Mouse (Mus musculus): Measurements from ENCODE around the gene Itgb4.

Gene Itgb4

DNA sequence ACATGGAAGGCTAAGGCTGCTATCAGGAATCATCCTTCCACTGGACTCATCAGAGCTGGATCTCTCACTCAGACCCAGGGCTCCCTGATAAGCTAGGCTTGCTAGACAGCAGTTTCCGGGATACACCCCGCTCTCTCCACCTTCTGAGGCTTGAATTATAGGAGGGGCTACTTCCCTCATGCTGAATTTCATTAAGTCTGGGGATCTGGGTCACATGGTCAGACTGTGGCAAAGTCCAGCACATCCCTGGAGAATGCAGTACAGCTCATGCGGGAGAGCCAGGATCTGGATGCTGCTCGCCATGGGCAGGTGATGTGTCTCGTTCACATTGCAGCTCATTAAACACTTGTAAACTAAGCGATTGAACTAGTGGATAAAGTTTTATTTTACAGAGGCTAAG, 3.5 kb upstream of the Itgb4 start:
- DNase-seq = no peak

DNA sequence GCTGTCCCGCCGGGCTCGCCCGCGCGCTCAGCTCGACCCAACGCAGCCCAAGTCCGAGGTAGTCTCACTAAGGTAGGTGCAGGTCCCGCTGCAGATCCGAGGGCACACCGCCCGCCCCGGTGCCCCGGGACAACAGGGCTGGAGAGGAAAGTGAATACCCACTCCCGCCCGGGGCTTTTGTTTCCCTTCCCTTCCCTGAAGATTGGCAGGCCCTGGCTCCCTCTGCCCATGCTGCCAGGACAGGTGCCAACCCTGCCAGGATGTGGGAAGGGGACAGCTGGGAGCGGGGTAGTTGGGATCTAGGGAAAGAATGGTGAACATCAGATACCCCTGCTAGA, 543 bp downstream of the Itgb4 start:
- no peak for DNase-seq

DNA sequence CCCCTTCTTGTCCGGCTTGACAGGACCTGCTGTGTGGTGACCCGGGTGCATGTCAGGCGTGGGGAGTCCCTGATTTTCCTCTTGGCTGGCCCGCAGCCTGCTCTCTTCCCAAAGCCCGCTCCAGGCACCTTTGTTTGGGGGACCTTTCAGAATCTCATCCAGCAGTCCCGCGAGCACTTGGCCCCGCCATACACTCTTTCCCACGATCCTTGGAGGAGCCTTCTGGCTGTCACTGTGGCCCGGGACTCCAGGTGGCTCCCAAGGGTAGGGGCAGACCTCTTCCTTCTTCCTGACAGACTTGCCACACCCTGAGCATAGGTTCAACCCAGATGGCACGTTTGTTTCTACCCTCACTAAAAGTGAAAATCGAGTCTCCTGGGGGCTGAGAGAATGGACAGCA, 1.0 kb downstream of the Itgb4 start:
- DNase-seq = no peak

DNA sequence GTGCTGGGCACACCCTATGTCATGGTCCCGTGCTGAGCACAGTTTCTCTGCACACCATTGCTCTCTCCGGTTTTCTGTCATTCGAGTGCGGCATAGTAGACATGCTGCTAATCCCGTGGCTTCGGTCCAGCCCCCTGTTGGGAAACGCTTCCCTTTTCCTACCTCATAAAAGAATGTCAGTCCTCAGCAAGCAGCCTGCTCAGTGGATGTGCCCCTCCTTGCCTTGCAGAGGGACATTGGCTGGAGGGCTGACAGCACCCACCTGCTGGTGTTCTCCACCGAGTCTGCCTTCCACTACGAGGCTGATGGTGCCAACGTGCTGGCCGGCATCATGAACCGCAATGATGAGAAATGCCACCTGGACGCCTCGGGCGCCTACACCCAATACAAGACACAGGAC, 8.0 kb downstream of the Itgb4 start:
- no peak for DNase-seq

DNA sequence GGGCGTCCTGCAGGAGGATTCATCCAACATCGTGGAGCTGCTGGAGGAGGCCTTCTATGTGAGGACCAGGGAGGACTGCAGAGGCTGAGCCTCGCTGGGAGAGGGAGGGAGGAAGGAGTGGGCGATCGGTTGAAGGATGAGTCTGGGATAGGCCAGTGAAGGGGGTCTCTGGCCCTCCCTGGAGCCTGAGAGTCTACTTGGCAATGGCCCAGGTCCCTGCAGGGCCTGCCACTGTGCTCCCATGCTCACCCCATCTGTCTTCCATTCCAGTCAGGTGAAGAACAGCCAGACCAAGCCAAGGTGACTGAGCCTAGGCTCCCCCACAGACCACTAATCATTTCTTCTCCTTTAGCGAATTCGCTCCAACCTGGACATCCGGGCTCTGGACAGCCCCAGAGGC, 8.8 kb downstream of the Itgb4 start:
- DNase-seq = no peak

DNA sequence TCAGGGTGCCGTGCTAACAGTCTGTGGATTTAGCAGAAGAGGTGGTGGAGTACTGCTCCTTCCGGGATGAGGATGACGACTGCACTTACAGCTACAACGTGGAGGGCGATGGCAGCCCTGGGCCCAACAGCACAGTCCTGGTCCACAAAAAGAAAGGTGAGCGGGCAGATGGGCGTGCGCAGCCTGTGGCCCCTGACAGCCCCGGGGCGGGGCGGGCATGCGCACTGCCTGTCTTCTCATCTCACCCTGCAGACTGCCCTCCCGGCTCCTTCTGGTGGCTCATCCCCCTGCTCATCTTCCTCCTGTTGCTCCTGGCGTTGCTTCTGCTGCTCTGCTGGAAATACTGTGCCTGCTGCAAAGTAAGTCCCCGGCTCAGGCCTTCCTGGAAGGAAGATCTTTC, 15.2 kb downstream of the Itgb4 start:
- DNase-seq = no peak

DNA sequence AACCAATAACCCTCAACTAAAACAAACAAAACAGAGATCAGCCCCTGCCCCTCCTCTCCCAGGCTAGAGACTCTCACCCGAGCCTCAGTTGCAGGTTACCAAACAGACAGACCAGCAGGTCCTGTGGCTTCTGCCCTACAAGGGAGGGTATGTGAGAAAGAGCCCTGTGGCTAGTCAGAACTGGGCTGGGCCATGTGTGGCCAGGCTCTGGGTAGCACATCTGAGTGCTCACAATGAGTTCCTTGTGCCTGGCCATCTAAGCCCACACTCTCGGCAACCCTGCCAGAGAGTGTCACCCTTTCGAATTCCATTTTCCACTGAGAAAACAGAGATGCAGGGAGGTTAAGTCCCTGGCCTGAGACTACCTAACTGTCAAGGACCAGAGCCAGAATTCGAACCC, 17.6 kb downstream of the Itgb4 start:
- DNase-seq = no peak

DNA sequence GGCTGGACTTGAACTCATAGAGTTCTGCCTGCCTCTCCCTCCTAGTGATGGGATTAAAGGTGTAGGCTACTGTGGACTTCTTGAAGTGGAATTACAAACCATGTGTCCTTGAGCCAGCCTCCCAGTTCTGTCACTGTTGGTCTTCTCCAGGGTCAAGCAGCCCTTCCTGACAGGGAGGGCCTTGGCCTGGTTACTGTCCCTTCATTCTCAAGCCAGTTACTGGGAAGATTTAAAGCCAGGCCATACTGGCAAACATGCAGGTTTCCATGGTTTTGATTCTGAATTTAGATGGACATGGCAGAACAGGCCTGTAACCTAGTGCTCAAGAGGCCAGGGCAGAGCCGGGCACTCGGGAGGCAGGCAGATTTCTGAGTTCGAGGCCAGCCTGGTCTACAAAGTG, 20.7 kb downstream of the Itgb4 start:
- no peak for DNase-seq

DNA sequence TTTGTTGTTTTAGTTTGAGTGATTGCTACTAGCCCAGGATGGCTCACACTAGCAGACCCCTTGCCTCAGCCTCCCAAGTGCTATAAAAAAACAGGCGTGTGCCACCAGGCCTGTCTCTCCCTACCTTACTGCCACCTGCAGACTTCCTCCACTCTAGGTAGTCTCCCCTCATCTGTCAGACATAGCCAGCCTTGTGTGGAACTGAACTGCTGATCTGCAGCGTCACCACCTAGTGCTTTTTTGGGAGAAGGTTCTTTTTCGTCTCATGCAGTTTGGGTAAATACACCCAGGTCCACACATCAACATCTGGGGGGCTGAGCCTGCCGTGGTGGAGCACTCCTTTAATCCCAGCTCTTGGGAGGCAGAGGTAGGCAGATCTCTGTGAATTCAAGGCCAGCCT, 22.5 kb downstream of the Itgb4 start:
- no peak for DNase-seq

DNA sequence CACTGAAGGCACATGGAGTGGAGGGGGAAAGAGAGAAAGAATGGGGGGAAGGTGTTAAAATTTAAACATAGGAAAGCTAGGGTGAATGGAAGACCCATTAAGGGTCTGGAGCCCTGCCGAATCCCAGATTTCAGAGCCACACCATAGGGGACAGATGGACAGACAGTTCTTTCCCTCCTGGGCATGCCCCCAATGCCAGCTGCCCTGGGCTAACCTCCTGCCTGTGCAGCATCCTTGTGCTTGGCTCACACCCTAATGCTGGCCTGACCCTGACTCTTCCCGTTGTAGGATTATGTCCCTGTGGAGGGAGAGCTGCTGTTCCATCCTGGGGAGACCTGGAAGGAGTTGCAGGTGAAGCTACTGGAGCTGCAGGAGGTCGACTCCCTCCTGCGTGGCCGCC, 23.2 kb downstream of the Itgb4 start:
- no peak for DNase-seq

DNA sequence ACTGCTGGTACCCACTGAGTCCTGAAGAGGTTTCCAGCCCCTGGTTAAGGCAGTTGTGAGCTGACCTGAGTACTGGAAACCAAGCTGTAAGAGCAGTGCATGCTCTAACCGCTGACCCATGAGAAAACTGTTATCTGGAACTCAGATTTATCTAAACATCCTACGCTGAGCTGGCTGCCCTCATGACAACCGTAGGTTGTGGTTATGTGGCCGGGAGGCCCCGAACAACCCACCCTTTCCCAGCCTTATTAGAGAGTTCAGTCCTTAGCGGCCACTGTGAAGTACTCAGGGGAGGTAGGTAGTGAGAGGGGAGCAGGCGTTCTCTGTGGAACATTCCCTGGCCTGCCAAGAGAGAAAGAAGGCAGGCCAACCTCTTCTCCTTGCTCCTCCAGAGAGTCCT, 24.5 kb downstream of the Itgb4 start:
- DNase-seq = no peak

DNA sequence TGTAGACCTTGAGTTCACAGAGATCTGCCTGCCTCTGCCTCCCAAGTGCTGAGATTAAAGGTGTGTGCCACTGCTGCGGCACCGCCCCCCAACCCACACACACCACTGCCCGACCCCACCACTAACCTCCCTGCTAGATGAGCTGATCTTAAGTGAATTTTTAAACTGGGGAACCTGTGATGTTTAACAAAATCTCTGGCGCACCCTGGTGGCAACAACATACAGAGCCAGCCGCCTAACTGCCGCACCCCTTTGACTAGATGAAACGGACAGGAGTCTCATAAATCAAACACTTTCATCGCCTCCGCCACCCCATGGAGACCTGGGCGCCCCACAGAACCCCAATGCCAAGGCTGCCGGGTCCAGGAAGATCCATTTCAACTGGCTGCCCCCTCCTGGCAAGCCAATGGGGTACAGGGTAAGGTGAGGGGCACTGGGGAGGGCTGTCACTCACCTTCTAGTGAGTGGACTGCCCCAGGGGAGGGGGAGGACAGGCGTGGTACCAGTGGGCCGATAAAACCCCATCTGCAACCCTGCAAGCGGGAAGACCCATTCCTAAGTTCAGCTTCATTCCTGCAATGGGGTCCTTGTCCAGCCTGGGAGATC, 25.1 kb downstream of the Itgb4 start:
- DNase-seq = peak; percentile 86

DNA sequence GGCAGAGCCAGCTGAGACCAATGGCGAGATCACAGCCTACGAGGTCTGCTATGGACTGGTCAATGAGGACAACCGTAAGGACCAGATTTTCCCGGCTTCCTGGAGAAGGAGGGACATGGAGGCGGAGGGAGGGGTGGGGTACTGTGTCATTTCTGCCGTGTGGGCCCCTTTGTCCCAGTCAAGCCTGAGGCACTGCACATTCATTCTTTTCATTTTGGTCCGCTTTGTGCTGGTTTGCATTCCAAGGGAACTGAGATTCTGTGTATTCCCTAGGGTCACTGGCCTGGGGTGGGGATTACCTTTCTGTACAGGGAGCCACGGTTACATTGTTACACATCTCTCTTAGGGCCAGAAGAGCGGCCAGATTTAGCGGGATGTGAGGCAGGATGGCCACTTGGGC, 26.1 kb downstream of the Itgb4 start:
- DNase-seq = no peak

DNA sequence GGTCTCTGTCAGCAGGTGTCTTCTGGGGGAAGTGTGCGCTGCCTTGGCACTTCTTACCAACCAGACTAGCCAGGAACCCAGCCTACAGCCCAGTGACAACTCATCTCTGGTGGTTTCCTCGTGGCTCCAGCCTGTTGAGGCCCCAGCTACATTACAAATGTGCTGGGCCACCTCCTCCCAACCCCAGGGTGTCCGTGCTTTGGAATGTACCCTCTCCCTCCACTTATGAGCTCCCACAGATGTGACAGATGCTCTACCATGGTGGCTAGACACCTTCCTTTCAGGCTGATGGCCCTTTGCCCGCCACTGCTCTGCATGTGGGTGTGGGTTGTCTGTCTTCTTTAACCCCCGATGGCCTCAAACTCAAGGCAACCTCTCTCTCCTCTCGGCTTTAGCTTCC, 27.2 kb downstream of the Itgb4 start:
- DNase-seq = no peak

DNA sequence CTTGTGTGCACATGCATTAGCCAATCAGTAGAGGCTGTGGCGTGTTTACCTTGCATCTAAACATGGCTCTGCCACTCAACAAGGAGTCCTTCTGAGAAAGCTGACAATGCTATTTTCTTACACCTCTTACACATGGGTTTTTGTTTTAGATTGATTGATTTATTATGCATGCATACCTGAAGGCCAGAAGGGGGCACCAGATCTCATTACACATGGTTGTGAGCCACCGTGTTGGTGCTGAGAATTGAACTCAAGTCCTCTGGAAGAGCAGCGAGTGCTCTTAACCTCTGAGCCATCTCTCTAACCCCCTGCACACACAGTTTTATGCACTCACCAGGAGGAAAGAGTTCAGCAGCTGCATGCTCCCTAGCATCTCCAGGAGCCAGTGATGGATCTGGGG, 28.4 kb downstream of the Itgb4 start:
- no peak for DNase-seq

DNA sequence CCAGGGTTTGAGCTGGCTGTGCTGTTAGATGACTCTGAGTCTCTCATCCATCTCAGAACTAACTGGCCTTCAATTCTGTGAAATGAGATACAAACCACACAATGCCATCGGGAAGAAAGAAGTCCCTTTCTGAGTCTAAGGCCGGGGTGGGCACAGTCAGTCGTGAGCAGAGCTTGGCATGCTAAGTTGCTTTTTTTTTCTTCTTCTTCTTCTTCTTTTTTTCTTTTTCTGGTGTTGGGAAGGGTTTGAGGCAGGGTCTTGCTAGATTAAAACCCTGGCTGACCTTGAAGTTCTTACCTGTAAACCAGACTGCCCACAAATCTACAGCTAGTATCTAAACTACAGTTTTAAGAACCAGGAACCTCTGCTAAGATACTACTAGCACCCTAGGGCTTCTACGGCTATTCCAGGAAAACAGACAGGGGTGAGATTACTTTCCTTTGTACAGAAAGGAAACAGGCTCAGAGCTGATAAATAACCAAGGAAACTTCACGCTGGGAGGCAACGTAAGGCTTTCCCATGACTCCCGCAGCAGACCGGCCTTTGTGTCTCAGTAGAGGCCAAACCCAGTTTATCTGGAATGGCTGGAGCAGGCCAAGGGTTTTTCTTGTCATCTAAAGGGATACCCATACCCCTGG, 29.8 kb downstream of the Itgb4 start:
- DNase-seq = no peak

DNA sequence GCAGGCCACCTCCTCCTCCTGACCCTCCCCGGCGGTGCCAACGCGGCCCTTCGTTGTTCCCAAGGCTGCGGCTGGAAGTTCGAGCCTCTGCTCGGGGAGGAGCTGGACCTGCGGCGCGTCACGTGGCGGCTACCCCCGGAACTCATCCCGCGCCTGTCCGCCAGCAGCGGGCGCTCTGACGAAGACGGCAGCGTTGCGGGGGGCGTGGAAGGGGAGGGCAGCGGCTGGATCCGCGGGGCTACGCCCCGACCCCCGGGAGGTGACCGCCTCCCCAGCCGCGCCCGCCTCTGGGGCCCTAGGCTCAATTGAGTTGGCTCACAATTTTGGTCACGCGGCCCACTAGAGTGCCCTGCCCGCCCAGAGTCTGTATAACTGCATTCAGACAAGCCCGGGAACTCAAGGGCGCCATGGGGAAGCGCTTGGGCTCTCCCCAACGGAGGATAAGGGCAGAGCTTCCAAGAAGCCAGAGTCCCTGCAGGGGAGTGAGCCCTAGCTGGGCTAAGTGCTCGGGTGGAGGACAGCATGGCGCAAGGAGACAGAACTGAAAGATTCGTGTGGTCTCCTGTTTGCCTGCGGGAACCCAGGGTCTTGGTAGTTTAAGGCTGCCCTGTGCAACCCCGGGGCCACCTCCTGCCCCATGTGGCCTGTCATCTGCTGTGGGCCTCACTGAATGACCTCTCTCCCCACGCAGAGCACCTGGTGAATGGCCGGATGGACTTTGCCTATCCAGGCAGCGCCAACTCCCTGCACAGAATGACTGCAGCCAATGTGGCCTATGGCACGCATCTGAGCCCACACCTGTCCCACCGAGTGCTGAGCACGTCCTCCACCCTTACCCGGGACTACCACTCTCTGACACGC, 30.6 kb downstream of the Itgb4 start:
- DNase-seq = peak; percentile 72

DNA sequence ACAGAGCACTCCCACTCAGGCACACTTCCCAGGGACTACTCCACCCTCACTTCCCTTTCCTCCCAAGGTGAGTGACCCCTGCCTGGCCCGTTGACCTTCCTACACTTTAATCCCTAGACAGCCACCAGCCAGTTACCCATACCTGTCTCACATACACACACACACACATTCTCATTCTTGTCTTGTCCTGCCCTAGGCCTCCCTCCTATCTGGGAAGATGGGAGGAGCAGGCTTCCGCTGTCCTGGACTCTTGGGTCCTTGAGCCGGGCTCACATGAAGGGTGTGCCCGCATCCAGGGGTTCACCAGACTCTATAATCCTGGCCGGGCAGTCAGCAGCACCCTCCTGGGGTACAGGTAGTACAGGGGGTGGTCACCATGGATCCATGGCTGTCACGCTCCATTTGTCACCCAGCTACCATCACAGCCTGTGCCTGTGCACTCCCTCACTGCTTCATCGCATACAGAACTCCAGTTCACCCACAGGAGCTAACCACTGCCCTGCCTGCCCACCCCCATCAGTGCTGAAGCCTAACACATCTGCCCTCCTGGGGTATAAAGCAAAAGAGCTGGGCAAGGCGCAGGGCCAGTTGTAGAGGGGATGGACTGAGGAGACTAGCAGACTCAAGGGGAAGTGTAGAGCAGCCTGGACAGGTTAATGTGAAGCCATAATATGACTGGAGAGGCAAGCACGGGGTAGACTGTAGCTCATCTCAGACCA, 31.4 kb downstream of the Itgb4 start:
- DNase-seq = no peak

DNA sequence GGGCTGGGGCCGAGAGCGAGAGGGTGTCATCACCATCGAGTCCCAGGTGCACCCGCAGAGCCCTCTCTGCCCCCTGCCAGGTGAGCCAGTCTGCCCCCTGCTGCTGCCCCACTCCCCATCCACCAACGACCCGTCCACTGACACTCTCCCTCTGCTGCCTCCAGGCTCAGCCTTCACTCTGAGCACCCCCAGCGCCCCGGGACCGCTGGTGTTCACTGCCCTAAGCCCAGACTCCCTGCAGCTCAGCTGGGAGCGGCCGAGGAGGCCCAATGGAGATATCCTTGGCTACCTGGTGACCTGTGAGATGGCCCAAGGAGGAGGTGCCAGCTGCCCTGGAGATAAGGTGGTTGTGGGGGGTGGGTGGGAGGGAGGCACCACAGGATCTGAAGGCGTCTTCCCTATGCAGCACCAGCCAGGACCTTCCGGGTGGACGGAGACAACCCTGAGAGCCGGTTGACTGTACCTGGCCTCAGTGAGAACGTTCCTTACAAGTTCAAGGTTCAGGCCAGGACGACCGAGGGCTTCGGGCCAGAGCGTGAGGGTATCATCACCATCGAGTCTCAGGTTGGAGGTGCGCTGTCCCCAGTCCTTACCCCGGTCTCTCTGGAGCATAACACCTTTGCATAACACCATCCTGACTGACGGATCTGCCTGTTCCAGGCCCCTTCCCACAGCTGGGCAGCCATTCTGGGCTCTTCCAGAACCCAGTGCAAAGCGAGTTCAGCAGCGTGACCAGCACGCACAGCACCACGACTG, 32.8 kb downstream of the Itgb4 start:
- no peak for DNase-seq

DNA sequence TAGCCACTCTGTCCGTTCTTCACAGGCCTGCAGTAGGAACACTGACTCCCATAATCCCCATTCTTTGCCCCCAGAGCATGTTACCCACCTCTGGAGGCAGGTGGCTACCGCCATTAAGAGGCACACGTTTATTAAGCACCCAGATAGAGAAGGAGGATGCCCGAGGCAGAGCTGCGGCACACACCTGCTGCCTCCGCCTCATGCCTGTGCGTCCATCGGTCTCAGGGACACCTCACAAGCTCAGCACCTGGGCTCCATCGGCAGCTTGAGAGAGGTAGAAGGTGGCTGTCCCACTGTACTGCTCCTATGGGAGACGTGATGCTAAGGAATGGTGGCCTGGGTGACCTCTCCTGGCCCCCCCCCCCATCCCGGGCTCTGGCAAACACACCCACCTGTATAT, 33.9 kb downstream of the Itgb4 start:
- no peak for DNase-seq

DNA sequence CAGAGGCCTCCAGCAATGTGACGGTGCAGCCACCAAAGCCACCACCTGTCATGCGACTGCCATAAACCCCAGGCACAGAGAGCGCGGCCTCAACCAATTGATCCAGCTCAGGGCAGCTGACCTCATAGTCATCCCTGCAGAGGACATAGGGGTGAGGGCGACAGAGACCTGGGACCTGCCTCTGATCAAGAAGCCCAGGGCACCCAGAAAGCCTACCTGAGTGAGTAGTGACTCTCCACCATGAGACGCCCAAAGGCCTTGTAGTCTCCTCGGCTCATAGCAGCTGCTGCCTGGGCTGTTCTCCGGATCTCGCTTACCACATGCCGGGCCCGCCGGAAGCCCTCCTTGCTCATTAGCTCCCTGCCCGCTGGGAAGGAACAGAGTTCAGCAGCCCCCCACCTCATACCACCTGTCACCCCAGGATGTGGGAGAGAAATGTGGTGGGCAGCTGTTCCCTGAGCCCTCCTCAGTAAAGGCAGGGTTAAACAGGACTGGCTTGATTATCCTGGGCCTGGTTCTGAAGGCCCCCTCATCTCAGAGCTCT, 34.4 kb downstream of the Itgb4 start:
- DNase-seq = no peak

DNA sequence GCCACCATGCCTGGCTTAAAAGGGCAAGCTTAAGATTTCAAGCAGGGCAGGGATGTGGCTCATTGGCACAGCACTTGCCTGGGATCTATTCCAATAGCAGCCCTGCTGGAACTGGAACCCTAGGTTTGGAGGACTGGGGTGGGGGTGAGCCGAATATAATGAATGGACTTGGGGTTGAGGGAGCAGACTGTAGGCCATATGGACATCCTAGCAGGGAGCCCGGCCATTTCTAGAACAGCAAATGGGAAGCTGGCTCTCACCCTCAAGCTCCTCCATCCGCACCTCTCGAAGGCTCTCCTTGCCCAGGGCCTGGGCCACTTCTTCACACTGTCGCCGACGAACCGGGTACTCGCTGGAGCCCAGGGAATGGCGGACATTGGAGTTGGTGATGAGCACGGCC, 35.2 kb downstream of the Itgb4 start:
- DNase-seq = no peak

DNA sequence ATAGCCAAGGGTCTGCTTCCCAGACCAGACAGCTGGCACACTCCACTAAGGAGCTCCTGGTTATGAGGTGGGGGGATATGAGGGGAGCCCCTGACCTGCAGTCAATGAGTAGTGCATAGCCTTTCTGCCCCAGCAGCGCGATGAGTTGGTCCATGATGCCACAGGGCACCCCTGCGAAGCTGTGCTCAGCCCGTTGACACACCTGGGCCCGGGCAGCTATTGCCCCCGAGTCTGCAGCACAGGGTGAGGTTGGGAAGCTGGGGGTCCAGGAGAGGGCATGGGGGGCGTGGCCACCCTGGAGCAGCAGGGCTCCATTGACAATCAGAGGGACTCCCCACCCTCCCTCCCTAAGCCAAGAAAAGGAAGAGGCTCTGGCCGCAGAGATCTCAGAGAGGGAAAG, 35.6 kb downstream of the Itgb4 start:
- no peak for DNase-seq
